8 mouse cellular contexts compared by ENCODE assay signal in the genomic region with DNA sequence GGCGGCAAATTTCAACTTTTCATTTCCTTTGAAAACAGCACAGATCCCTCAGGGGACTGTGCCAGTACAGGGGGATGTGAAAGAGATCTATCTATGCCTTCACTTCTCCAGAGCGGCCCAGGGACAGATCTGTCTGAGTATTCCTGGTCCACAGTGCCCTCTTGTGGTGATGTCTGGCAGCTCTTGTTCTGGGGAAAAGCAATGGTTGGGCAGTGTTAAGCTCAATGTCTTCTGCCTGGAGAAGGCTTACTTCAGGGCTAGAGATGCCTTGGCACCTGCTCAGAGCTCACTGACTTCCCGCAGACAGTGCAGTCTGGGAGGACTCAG. TPM values are rescaled to one million over a fixed set of nuclear protein-coding genes. Genes with fewer than 3 reads are reported as not detected.
DNase-seq lines count a peak whose midpoint lies in the region; ATAC-seq lines count a peak whose summit lies in the region.

No protein-coding gene starts in this region.

- H3K9ac ChIP-seq in embryonic facial prominence, embryonic 14.5 days (ENCODE audit: low read depth, low read length) = no peak overlapping the region
- no peak overlapping the region for H3K9ac ChIP-seq in kidney, embryonic 14.5 days (ENCODE audit: low read depth, low read length)
- H3K9ac ChIP-seq in limb, embryonic 15.5 days = no peak overlapping the region

- DNase-seq in 416B (ENCODE audit: low read depth) = peak; percentile 89
- DNase-seq in adrenal gland, postnatal 4 days (ENCODE audit: low spot score in 2 of 2) = peak; percentile 64 to 81
- DNase-seq in embryonic facial prominence, embryonic 14.5 days (ENCODE audit: low spot score) = peak; percentile 92
- DNase-seq in heart, adult 9 months (ENCODE audit: low spot score in 2 of 2) = peak; percentile 74 to 84
- peak; percentile 56 to 80 for DNase-seq in monocyte, adult 2 months (ENCODE audit: low read depth in 1 of 2, low spot score in 2 of 2)
- DNase-seq in spleen, postnatal 36 days (ENCODE audit: low spot score in 2 of 2) = peak; percentile 87 to 91

- H3K36me3 ChIP-seq in embryonic facial prominence, embryonic 14.5 days (ENCODE audit: control insufficient read depth, insufficient read depth, low read length) = peaks cover 64% of the 10 kb centered on the region
- peaks cover 69% of the 10 kb centered on the region for H3K36me3 ChIP-seq in kidney, embryonic 14.5 days (ENCODE audit: control insufficient read depth, insufficient read depth, low read length)
- H3K36me3 ChIP-seq in limb, embryonic 15.5 days = peaks cover 77% of the 10 kb centered on the region

- no peak overlapping the region for H3K27ac ChIP-seq in embryonic facial prominence, embryonic 14.5 days (replicated peaks; ENCODE audit: low read depth, low read length)
- no peak overlapping the region for H3K27ac ChIP-seq in kidney, embryonic 14.5 days (ENCODE audit: low read depth, low read length)
- 0 out of 2 replicates have a peak overlapping the region, but pooled peaks have one; percentile 38 for H3K27ac ChIP-seq in limb, embryonic 15.5 days

- H3K9me3 ChIP-seq in embryonic facial prominence, embryonic 14.5 days (ENCODE audit: control insufficient read depth, low read length) = no peaks in the 10 kb centered on the region
- H3K9me3 ChIP-seq in kidney, embryonic 14.5 days (ENCODE audit: control insufficient read depth, low read length) = no peaks in the 10 kb centered on the region
- no peaks in the 10 kb centered on the region for H3K9me3 ChIP-seq in limb, embryonic 15.5 days

- no peak overlapping the region for H3K4me2 ChIP-seq in embryonic facial prominence, embryonic 14.5 days (ENCODE audit: low read depth, low read length)
- H3K4me2 ChIP-seq in kidney, embryonic 14.5 days (replicated peaks; ENCODE audit: low read depth, low read length) = no peak overlapping the region
- H3K4me2 ChIP-seq in limb, embryonic 15.5 days = no peak overlapping the region

- ATAC-seq in embryonic facial prominence, embryonic 14.5 days (ENCODE audit: low read depth) = peak; percentile 89
- ATAC-seq in kidney, embryonic 14.5 days (ENCODE audit: low FRiP score, low TSS enrichment) = peak; percentile 69; the same call in 1 of the 2 replicates
- ATAC-seq in limb, embryonic 15.5 days (ENCODE audit: insufficient number of reproducible peaks, low FRiP score, low TSS enrichment, low read depth) = peak; percentile 72; the same call in 1 of the 2 replicates

- H3K4me1 ChIP-seq in embryonic facial prominence, embryonic 14.5 days (ENCODE audit: control insufficient read depth, insufficient read depth, low read length) = no peaks in the 10 kb centered on the region
- no peaks in the 10 kb centered on the region for H3K4me1 ChIP-seq in kidney, embryonic 14.5 days (ENCODE audit: control insufficient read depth, insufficient read depth, low read length)
- H3K4me1 ChIP-seq in limb, embryonic 15.5 days = no peaks in the 10 kb centered on the region

- H3K4me3 ChIP-seq in embryonic facial prominence, embryonic 14.5 days (ENCODE audit: low read depth, low read length) = no peak overlapping the region
- no peak overlapping the region for H3K4me3 ChIP-seq in kidney, embryonic 14.5 days (ENCODE audit: low read length)
- H3K4me3 ChIP-seq in limb, embryonic 15.5 days = no peak overlapping the region

- no peaks in the 10 kb centered on the region for H3K27me3 ChIP-seq in embryonic facial prominence, embryonic 14.5 days (replicated peaks; ENCODE audit: control insufficient read depth, insufficient read depth, low read length)
- H3K27me3 ChIP-seq in kidney, embryonic 14.5 days (ENCODE audit: control insufficient read depth, insufficient read depth, low read length) = no peaks in the 10 kb centered on the region
- no peaks in the 10 kb centered on the region for H3K27me3 ChIP-seq in limb, embryonic 15.5 days

- WGBS in embryonic facial prominence, embryonic 14.5 days = 18% methylated on average over 3 of the region's 3 CpGs
- 16% methylated on average over 3 of the region's 3 CpGs for WGBS in kidney, embryonic 14.5 days
- WGBS in limb, embryonic 15.5 days = 8% methylated on average over 3 of the region's 3 CpGs

RNA-seq across cellular contexts. Expression of gene Rft1, which starts 17.8 kb away (rescaled TPM):
- total RNA-seq in adrenal gland, postnatal 4 days (2021) = 10 to 100 TPM; 32.8 to 36.3 TPM
- polyA plus RNA-seq in embryonic facial prominence, embryonic 14.5 days (2014; fragmentation: Nextera tagmentation; extraction: Ambion mirVana) = 13.3 and 16.5 TPM in 2 replicates
- polyA plus RNA-seq in kidney, embryonic 14.5 days (2014; fragmentation: Nextera tagmentation; extraction: Ambion mirVana) = 11.6 and 19.4 TPM in 2 replicates
- 16.7 and 18.0 TPM in 2 replicates for polyA plus RNA-seq in limb, embryonic 15.5 days (2015; fragmentation: Nextera tagmentation; extraction: Ambion mirVana)

RNA-seq across cellular contexts. Expression of gene Sfmbt1, which starts 42.7 kb away (rescaled TPM):
- total RNA-seq in adrenal gland, postnatal 4 days (2021) = 10 to 100 TPM; 29.2 to 30.2 TPM
- polyA plus RNA-seq in embryonic facial prominence, embryonic 14.5 days (2014; fragmentation: Nextera tagmentation; extraction: Ambion mirVana) = 14.2 and 14.9 TPM in 2 replicates
- polyA plus RNA-seq in kidney, embryonic 14.5 days (2014; fragmentation: Nextera tagmentation; extraction: Ambion mirVana) = 8.5 and 18.0 TPM in 2 replicates
- polyA plus RNA-seq in limb, embryonic 15.5 days (2015; fragmentation: Nextera tagmentation; extraction: Ambion mirVana) = 11.3 and 14.1 TPM in 2 replicates

RNA-seq across cellular contexts. Expression of gene Prkcd, which starts 45.9 kb away (rescaled TPM):
- total RNA-seq in adrenal gland, postnatal 4 days (2021) = 100 to 1,000 TPM; 197 to 224 TPM
- polyA plus RNA-seq in embryonic facial prominence, embryonic 14.5 days (2014; fragmentation: Nextera tagmentation; extraction: Ambion mirVana) = 42.5 and 44.6 TPM in 2 replicates
- polyA plus RNA-seq in kidney, embryonic 14.5 days (2014; fragmentation: Nextera tagmentation; extraction: Ambion mirVana) = 33.4 and 37.0 TPM in 2 replicates
- polyA plus RNA-seq in limb, embryonic 15.5 days (2015; fragmentation: Nextera tagmentation; extraction: Ambion mirVana) = 64.1 and 66.5 TPM in 2 replicates
